9 mouse cellular contexts compared by ENCODE assay signal in the genomic region with DNA sequence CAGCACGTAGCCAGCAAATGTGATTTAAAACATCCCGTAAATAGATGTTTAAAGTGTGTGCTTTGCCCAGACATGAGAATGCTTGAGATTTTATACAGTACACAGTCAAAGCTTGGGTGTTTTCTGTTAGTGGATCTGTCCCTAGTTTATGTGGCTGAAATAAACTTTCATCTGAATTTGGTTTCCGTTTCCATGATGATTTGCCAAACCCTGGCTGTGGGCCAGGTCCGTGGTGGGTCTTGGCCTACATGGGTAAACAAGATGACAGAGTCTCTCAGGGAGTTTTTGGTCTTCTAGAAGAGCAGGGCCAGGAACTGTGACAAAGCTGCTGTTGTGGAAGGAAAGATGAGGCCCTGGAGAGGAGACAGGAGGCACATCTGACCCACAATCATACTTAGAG.
DNase-seq lines count a peak whose midpoint lies in the region; ATAC-seq lines count a peak whose summit lies in the region.
"Had no signal": no experiment of that assay in that cellular context is flagged by ENCODE, and none has a peak within 500 bp of the region (broad histone marks: within the 10 kb centered on the region; RNA-seq: fewer than 3 reads in every experiment).

No protein-coding gene starts in this region.

- H3K4me2 ChIP-seq in embryonic facial prominence, embryonic 12.5 days (replicated peaks) = no peak overlapping the region
- H3K4me2 ChIP-seq in kidney, embryonic 15.5 days = no peak overlapping the region
- H3K4me2 ChIP-seq in forebrain, embryonic 12.5 days = no peak overlapping the region
- no peak overlapping the region for H3K4me2 ChIP-seq in midbrain, embryonic 11.5 days

- peaks cover 25% of the 10 kb centered on the region for H3K4me1 ChIP-seq in embryonic facial prominence, embryonic 12.5 days
- peaks cover 30% of the 10 kb centered on the region for H3K4me1 ChIP-seq in embryonic facial prominence, embryonic 10.5 days
- H3K4me1 ChIP-seq in kidney, embryonic 15.5 days = peaks cover 31% of the 10 kb centered on the region
- peaks cover 5% of the 10 kb centered on the region for H3K4me1 ChIP-seq in forebrain, embryonic 12.5 days
- no peaks in the 10 kb centered on the region for H3K4me1 ChIP-seq in midbrain, embryonic 11.5 days (ENCODE audit: control insufficient read depth, insufficient read depth, low read length)

- no peak overlapping the region for H3K9ac ChIP-seq in embryonic facial prominence, embryonic 12.5 days
- no peak overlapping the region for H3K9ac ChIP-seq in kidney, embryonic 15.5 days
- H3K9ac ChIP-seq in forebrain, embryonic 12.5 days = no peak overlapping the region
- no peak overlapping the region for H3K9ac ChIP-seq in midbrain, embryonic 11.5 days (ENCODE audit: low read length)
- H3K9ac ChIP-seq: liver, embryonic 14.5 days had no signal

- H3K36me3 ChIP-seq in embryonic facial prominence, embryonic 12.5 days = no peaks in the 10 kb centered on the region
- no peaks in the 10 kb centered on the region for H3K36me3 ChIP-seq in embryonic facial prominence, embryonic 10.5 days (replicated peaks)
- H3K36me3 ChIP-seq in kidney, embryonic 15.5 days = no peaks in the 10 kb centered on the region
- no peaks in the 10 kb centered on the region for H3K36me3 ChIP-seq in forebrain, embryonic 12.5 days (replicated peaks)
- no peaks in the 10 kb centered on the region for H3K36me3 ChIP-seq in midbrain, embryonic 11.5 days (ENCODE audit: control insufficient read depth, insufficient read depth, low read length)

- H3K27me3 ChIP-seq in embryonic facial prominence, embryonic 12.5 days = no peaks in the 10 kb centered on the region
- H3K27me3 ChIP-seq in embryonic facial prominence, embryonic 10.5 days (replicated peaks; ENCODE audit: low read depth, poor library complexity, severe bottlenecking) = no peaks in the 10 kb centered on the region
- H3K27me3 ChIP-seq in kidney, embryonic 15.5 days = no peaks in the 10 kb centered on the region
- no peaks in the 10 kb centered on the region for H3K27me3 ChIP-seq in forebrain, embryonic 12.5 days
- no peaks in the 10 kb centered on the region for H3K27me3 ChIP-seq in midbrain, embryonic 11.5 days (ENCODE audit: control insufficient read depth, insufficient read depth, low read length)

- ATAC-seq in embryonic facial prominence, embryonic 12.5 days (ENCODE audit: insufficient number of reproducible peaks, insufficient read depth, low FRiP score, low TSS enrichment) = no peak
- no peak for ATAC-seq in kidney, embryonic 15.5 days (replicated peaks; ENCODE audit: low FRiP score)
- ATAC-seq in forebrain, embryonic 12.5 days (ENCODE audit: low FRiP score) = no peak
- no peak for ATAC-seq in midbrain, embryonic 11.5 days (ENCODE audit: low FRiP score)

- 0 out of 2 replicates have a peak overlapping the region, but pooled peaks have one; percentile 46 for H3K27ac ChIP-seq in embryonic facial prominence, embryonic 12.5 days
- no peak overlapping the region for H3K27ac ChIP-seq in embryonic facial prominence, embryonic 10.5 days (replicated peaks)
- H3K27ac ChIP-seq in kidney, embryonic 15.5 days = peak overlapping the region; percentile 55; the same call in 1 of the 2 replicates
- H3K27ac ChIP-seq in forebrain, embryonic 12.5 days = no peak overlapping the region
- H3K27ac ChIP-seq in midbrain, embryonic 11.5 days (ENCODE audit: low read depth, low read length) = no peak overlapping the region
- H3K27ac ChIP-seq: liver, embryonic 14.5 days had no signal

- H3K4me3 ChIP-seq in embryonic facial prominence, embryonic 12.5 days = no peak overlapping the region
- no peak overlapping the region for H3K4me3 ChIP-seq in embryonic facial prominence, embryonic 10.5 days
- no peak overlapping the region for H3K4me3 ChIP-seq in kidney, embryonic 15.5 days (replicated peaks)
- H3K4me3 ChIP-seq in forebrain, embryonic 12.5 days (replicated peaks) = no peak overlapping the region
- no peak overlapping the region for H3K4me3 ChIP-seq in midbrain, embryonic 11.5 days (ENCODE audit: low read depth, low read length)

- DNase-seq in embryonic facial prominence, embryonic 10.5 days (ENCODE audit: low spot score) = no peak
- peak; percentile 19 for DNase-seq in 3134 (ENCODE audit: extremely low read depth, insufficient read length, low spot score)
- peak; percentile 20 to 27 for DNase-seq in cerebellum, postnatal 36 days
- no peak for DNase-seq in midbrain, embryonic 11.5 days (ENCODE audit: low spot score, missing footprints)
- DNase-seq in left cerebral cortex, postnatal 25 days (ENCODE audit: low spot score in 2 of 2) = no peak

- intact Hi-C loops in left cerebral cortex, postnatal 25 days (cut with DNase I) = loop anchor here (5.0 kb wide), 2 partner anchors 93 to 118 kb away; a partner anchor contains a TSS

- H3K9me3 ChIP-seq in embryonic facial prominence, embryonic 12.5 days = no peaks in the 10 kb centered on the region
- no peaks in the 10 kb centered on the region for H3K9me3 ChIP-seq in embryonic facial prominence, embryonic 10.5 days
- no peaks in the 10 kb centered on the region for H3K9me3 ChIP-seq in kidney, embryonic 15.5 days (replicated peaks)
- no peaks in the 10 kb centered on the region for H3K9me3 ChIP-seq in forebrain, embryonic 12.5 days
- H3K9me3 ChIP-seq in midbrain, embryonic 11.5 days (ENCODE audit: control insufficient read depth, low read length) = no peaks in the 10 kb centered on the region

- 73% methylated on average over 4 of the region's 4 CpGs for WGBS in embryonic facial prominence, embryonic 12.5 days
- WGBS in embryonic facial prominence, embryonic 10.5 days = 92% methylated on average over 4 of the region's 4 CpGs
- WGBS in kidney, embryonic 15.5 days = 70% methylated on average over 4 of the region's 4 CpGs
- WGBS in forebrain, embryonic 12.5 days = 91% methylated on average over 4 of the region's 4 CpGs
- WGBS in midbrain, embryonic 11.5 days = 92% methylated on average over 4 of the region's 4 CpGs

Comparison
In these comparisons a context has a peak if more than half of its experiments do, and no peak if none do; other contexts are left out.
1. H3K27ac ChIP-seq: peak in embryonic facial prominence, embryonic 12.5 days (single experiment) and kidney, embryonic 15.5 days (single experiment); none in embryonic facial prominence, embryonic 10.5 days (single experiment), forebrain, embryonic 12.5 days (single experiment) and midbrain, embryonic 11.5 days (single experiment).
2. DNase-seq: peak in 3134 (single experiment) and cerebellum, postnatal 36 days (2 of 2); none in embryonic facial prominence, embryonic 10.5 days (single experiment), midbrain, embryonic 11.5 days (single experiment) and left cerebral cortex, postnatal 25 days (0 of 2).